ENCODE assay signal across 24 mouse cellular contexts in the genomic region with DNA sequence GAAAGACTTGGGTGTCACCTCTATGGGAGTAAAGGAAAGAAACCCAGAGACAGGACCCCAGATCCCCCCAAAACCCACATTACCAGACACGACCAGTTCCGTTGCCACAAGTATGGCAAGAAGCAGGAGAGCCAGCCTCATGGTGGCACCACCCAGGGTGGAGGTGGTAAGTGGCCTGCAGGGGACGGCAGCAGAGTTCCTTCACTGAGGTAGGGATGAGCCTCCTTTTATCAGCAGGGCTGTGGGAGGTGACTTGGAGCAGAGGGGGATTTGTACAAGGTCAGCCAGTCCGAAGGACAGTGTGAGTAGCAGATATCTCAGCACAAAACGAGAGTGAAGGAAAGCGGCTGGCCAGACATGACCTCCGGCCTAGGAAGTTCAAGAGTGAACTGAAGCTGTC. TPM values are rescaled to one million over a fixed set of nuclear protein-coding genes. Genes with fewer than 3 reads are reported as not detected.
DNase-seq lines count a peak whose midpoint lies in the region; TF ChIP-seq lines count a peak whose summit lies in the region.
"Had no signal": no experiment of that assay in that cellular context is flagged by ENCODE, and none has a peak within 500 bp of the region (broad histone marks: within the 10 kb centered on the region; RNA-seq: fewer than 3 reads in every experiment).

A gene (minus strand): TSS at position 206 of the 400 bp plus-strand sequence.

- H3K4me3 ChIP-seq in kidney, adult 2 months (ENCODE audit: insufficient read depth, low read depth, low read length), result no peak within 1 kb of the TSS
- H3K4me3 ChIP-seq: embryonic facial prominence, embryonic 13.5 days; forebrain, embryonic 12.5 days; hindbrain, embryonic 12.5 days had no signal

- H3K4me1 ChIP-seq in kidney, adult 2 months (ENCODE audit: control insufficient read depth, insufficient read depth, low read length), result peaks cover 10% of the 10 kb centered on the region
- H3K4me1 ChIP-seq: embryonic facial prominence, embryonic 13.5 days; forebrain, embryonic 12.5 days; hindbrain, embryonic 12.5 days had no signal

- no peak for TF ChIP-seq POLR2A in kidney, adult 2 months (IDR thresholded peaks at IDR 0.05; ENCODE audit: low read depth, low read length)

- no peak within 1 kb of the TSS for H3K27ac ChIP-seq in kidney, adult 2 months (ENCODE audit: insufficient read depth, low read depth, low read length)
- H3K27ac ChIP-seq: embryonic facial prominence, embryonic 13.5 days; forebrain, embryonic 12.5 days; hindbrain, embryonic 12.5 days had no signal

- no peaks in the 10 kb centered on the region for H3K36me3 ChIP-seq in kidney, adult 2 months (ENCODE audit: control insufficient read depth, insufficient read depth, low read length)
- H3K36me3 ChIP-seq: embryonic facial prominence, embryonic 13.5 days; forebrain, embryonic 12.5 days; G1E; hindbrain, embryonic 12.5 days had no signal

- no peaks in the 10 kb centered on the region for H3K27me3 ChIP-seq in kidney, adult 2 months (replicated peaks; ENCODE audit: control insufficient read depth, insufficient read depth, low read length)
- H3K27me3 ChIP-seq: embryonic facial prominence, embryonic 13.5 days; forebrain, embryonic 12.5 days; hindbrain, embryonic 12.5 days had no signal

- no peak for TF ChIP-seq CTCF in kidney, adult 2 months (conservative IDR thresholded peaks at IDR 0.05; ENCODE audit: insufficient read depth, insufficient read length, low read depth, low read length)

- DNase-seq in adrenal gland, adult 2 months, result peak; percentile 40
- DNase-seq in adrenal gland, postnatal 25 days, result no peak
- DNase-seq in kidney, adult 2 months, result peak; percentile 31
- DNase-seq in kidney, postnatal 36 days, result no peak
- peak; percentile 67 for DNase-seq in ovary, adult 18-20 months (ENCODE audit: low spot score)
- DNase-seq in ovary, postnatal 14 days (ENCODE audit: low spot score), result no peak
- peak; percentile 82 for DNase-seq in testis, postnatal 14 days (ENCODE audit: low spot score)
- no peak for DNase-seq in urinary bladder, postnatal 14 days (ENCODE audit: low spot score)
- DNase-seq: B cell, adult 2 months; cerebellum, adult 18-20 months; cerebellum, adult 9-11 months; cerebellum, postnatal 36 days; gastrocnemius, postnatal 10 days; heart, postnatal 10 days; heart, postnatal 4 days had no signal

- 62% methylated on average over 7 of the region's 7 CpGs for WGBS in kidney, adult 2 months

RNA-seq across cellular contexts. Expression of the gene that starts here (rescaled TPM):
- total RNA-seq in adrenal gland, adult 2 months (2021), result under 1 TPM in 1 of 2 experiments, not detected in 1; 0.90 TPM
- polyA plus RNA-seq in adrenal gland, adult 2 months (2012; rRNA removed), result not detected in 2 replicates
- 0.97 TPM in 1 of 2 replicates, not detected in the other for total RNA-seq in adrenal gland, postnatal 25 days (2021)
- polyA plus RNA-seq in kidney, adult 2 months (2012; rRNA removed), result 2.3 and 2.9 TPM in 2 replicates
- total RNA-seq: G1E; gastrocnemius, postnatal 10 days; granulocyte monocyte progenitor cell, adult 5-6 weeks; heart, postnatal 10 days; heart, postnatal 4 days had no signal
- polyA plus RNA-seq: CD4-positive, CD25-positive, alpha-beta regulatory T cell, adult 4 months; embryonic facial prominence, embryonic 13.5 days; forebrain, embryonic 12.5 days; forebrain, embryonic 16.5 days; frontal cortex, adult 2 months; G1E; hindbrain, embryonic 12.5 days; hindbrain, embryonic 16.5 days had no signal

Comparison
In these comparisons a context has a peak if more than half of its experiments do, and no peak if none do; other contexts are left out.
1. DNase-seq: peak in kidney, adult 2 months (single experiment), ovary, adult 18-20 months (single experiment) and testis, postnatal 14 days (single experiment); none in adrenal gland, postnatal 25 days (single experiment), kidney, postnatal 36 days (0 of 2), ovary, postnatal 14 days (single experiment) and urinary bladder, postnatal 14 days (single experiment).
2. Peak in DNase-seq in adrenal gland, adult 2 months; RNA of the gene not detected or under 1 TPM.